Mouse (Mus musculus) heart, postnatal 0 days (tissue): ENCODE results near the gene Qars.

ENCODE experiments used
- CTCF ChIP-seq: IDR thresholded peaks from 2 replicates; pipeline ENCODE4 v1.5.1; 2016; ENCODE audit warnings: antibody characterized with exemption, control low read depth, low read depth
- EP300 ChIP-seq: IDR thresholded peaks from 2 replicates; pipeline ENCODE4 v1.6.1; 2016; ENCODE audit warnings: antibody characterized with exemption, low read depth

DNA sequence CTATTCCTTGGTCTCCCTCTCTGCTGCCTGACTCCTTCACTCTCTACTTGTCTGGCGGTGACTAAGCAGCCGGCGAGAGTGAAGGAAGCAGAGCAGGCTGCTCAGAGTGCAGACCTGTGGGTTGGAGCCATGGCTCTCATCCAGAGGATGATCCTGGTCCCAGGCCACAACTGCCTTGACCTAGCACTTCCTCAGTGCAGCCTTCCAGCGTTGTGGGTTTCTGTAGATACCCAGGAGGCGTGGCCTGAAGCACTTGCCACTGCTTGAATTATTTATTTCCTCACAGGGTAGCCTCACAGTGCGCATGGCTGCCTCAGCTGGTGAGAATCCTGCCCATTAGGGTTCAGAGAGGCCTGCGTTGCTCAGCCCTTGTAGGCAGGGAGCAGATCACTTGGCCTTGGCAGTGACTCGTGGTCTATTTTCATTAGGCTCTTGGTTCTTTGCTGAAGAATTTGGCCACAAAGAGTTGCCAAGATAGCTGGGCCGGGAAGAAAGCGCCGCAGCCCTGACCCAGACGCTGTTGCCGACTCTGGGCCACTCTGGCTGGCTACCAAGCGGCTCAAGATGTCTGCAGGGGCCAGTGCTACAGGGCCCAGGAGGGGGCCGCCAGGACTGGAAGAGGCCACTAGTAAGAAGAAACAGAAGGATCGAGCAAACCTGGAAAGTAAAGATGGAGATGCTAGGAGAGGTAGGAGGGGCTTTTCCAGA is 15.3 kb upstream of the Qars start:
- TF ChIP-seq CTCF: no peak
- no peak for TF ChIP-seq EP300
